Mouse (Mus musculus): ENCODE measurements around the gene Usp34. TPM values are rescaled to one million over a fixed set of nuclear protein-coding genes. Genes with fewer than 3 reads are reported as not detected.

Gene Usp34
- 10 to 100 TPM; 13.3 to 17.6 TPM for polyA plus RNA-seq (2017; shearing (Covaris generic))

GRCm38 (mm10) chr11:23306764-23307565, at the start of gene Usp34:
TSS of gene Usp34 (plus strand) at chr11:23306895.

GRCm38 (mm10) chr11:23497718-23498509, 191.2 kb downstream of the Usp34 start, which contains the start of gene Ahsa2:
TSS of gene Ahsa2 (minus strand) at chr11:23498030.

DNA sequence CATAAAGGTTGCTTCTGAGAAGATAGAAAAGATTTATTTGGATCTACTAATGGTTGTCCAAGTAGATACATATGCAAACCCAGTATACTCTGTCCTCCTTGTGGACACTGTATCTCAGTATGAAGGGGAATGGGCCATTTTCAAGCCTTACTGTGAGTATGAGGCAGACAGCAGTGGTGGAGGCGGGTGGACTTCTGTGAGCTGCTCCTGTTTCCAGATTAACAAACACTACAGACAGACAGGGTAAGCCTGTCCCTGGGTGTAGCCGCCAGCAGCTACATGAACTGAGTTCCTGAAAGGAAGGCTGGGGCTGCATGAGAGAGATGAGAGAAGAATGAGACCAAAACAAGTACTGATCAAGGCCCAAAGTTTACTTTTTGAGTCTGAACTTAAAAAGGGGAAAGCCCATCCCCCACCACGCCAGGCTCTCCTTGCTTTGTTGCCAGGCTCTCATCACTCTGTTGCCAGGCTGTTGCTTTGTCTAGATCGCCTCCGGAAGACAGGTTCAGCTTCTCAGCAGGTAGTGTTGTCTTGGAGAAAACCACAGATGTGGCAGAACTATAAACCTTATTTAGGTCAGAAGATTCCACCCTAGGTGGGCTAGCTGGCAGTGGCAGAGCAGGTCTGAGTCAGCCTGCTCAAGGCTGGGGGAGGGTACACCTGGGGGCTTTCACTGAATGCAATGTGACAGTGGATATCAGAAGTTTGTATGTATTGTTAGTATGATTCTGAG, 213.9 kb downstream of the Usp34 start, which contains the start of gene 1700093K21Rik:
TSS of gene 1700093K21Rik (minus strand) at position 683 of the 733 bp plus-strand sequence.

Other genes with a start within 250 kb of the Usp34 start
- gene Xpo1, start 50.9 kb upstream of the Usp34 start, polyA plus RNA-seq (2017; shearing (Covaris generic)) = 100 to 1,000 TPM in 1 of 2 experiments, 10 to 100 TPM in 1; 86.0 to 102 TPM
- 10 to 100 TPM; 50.6 to 53.2 TPM for gene Ahsa2, start 191.1 kb downstream of the Usp34 start, polyA plus RNA-seq (2017; shearing (Covaris generic))
- not detected for gene 1700093K21Rik, start 214.3 kb downstream of the Usp34 start, polyA plus RNA-seq (2017; shearing (Covaris generic))

All from activated CD4-positive, CD25-positive, alpha-beta regulatory T cell (primary cell).